8 mouse cellular contexts compared by ENCODE assay signal in genomic region chr4:126300916-126301583, GRCm38 (mm10). TPM values are rescaled to one million over a fixed set of nuclear protein-coding genes. Genes with fewer than 3 reads are reported as not detected.
DNase-seq lines count a peak whose midpoint lies in the region; ATAC-seq lines count a peak whose summit lies in the region.

No protein-coding gene starts in this region.

- peak overlapping the region; percentile 24 for H3K4me3 ChIP-seq in hindbrain, embryonic 14.5 days (replicated peaks; ENCODE audit: low read length)
- peak overlapping the region; percentile 24 for H3K4me3 ChIP-seq in midbrain, embryonic 16.5 days (ENCODE audit: low read depth, low read length)

- no peaks in the 10 kb centered on the region for H3K36me3 ChIP-seq in hindbrain, embryonic 14.5 days (replicated peaks; ENCODE audit: control insufficient read depth, insufficient read depth)
- H3K36me3 ChIP-seq in midbrain, embryonic 16.5 days (ENCODE audit: control insufficient read depth, insufficient read depth, low read length): no peaks in the 10 kb centered on the region

- WGBS in hindbrain, embryonic 14.5 days: under 1% methylated on average over 50 of the region's 50 CpGs
- 2% methylated on average over 48 of the region's 50 CpGs for WGBS in midbrain, embryonic 16.5 days

- H3K27me3 ChIP-seq in hindbrain, embryonic 14.5 days (ENCODE audit: control insufficient read depth, insufficient read depth, low read length): peaks cover 72% of the 10 kb centered on the region
- H3K27me3 ChIP-seq in midbrain, embryonic 16.5 days (ENCODE audit: control insufficient read depth, insufficient read depth, low read depth, low read length): peaks cover 49% of the 10 kb centered on the region

- ATAC-seq in common myeloid progenitor, adult 5-6 weeks (replicated peaks; ENCODE audit: low read depth, poor library complexity, severe bottlenecking): peak; percentile 5; the same call in 1 of the 2 replicates
- no peak for ATAC-seq in hindbrain, embryonic 14.5 days (ENCODE audit: low FRiP score)
- no peak for ATAC-seq in midbrain, embryonic 16.5 days
- no peak for ATAC-seq in megakaryocyte-erythroid progenitor cell, adult 5-6 weeks (replicated peaks; ENCODE audit: low FRiP score, low TSS enrichment, poor library complexity, severe bottlenecking)

- no peak overlapping the region for H3K27ac ChIP-seq in hindbrain, embryonic 14.5 days
- no peak overlapping the region for H3K27ac ChIP-seq in midbrain, embryonic 16.5 days (ENCODE audit: low read length)

- peaks cover 19% of the 10 kb centered on the region for H3K4me1 ChIP-seq in hindbrain, embryonic 14.5 days (replicated peaks; ENCODE audit: control insufficient read depth, insufficient read depth, low read length)
- peaks cover 18% of the 10 kb centered on the region for H3K4me1 ChIP-seq in midbrain, embryonic 16.5 days (ENCODE audit: control insufficient read depth, insufficient read depth, low read length)

- peak; percentile 36 for DNase-seq in kidney, postnatal 10 days
- no peak for DNase-seq in kidney, adult 18-20 months
- DNase-seq in hindbrain, embryonic 14.5 days (ENCODE audit: low spot score): no peak
- DNase-seq in spleen, adult 12 weeks (ENCODE audit: low spot score): no peak
- no peak for DNase-seq in spleen, postnatal 4 days (ENCODE audit: low spot score in 2 of 2)

- peak overlapping the region; percentile 40; the same call in 1 of the 2 replicates for H3K9ac ChIP-seq in hindbrain, embryonic 14.5 days
- peak overlapping the region; percentile 31; the same call in 1 of the 2 replicates for H3K9ac ChIP-seq in midbrain, embryonic 16.5 days (ENCODE audit: low read depth, low read length)

- H3K4me2 ChIP-seq in hindbrain, embryonic 14.5 days (replicated peaks): peak overlapping the region; percentile 44
- H3K4me2 ChIP-seq in midbrain, embryonic 16.5 days (ENCODE audit: low read length): peak overlapping the region; percentile 49

- no peaks in the 10 kb centered on the region for H3K9me3 ChIP-seq in hindbrain, embryonic 14.5 days (ENCODE audit: control insufficient read depth, low read length)
- H3K9me3 ChIP-seq in midbrain, embryonic 16.5 days (replicated peaks; ENCODE audit: control insufficient read depth, low read length, poor library complexity, severe bottlenecking): no peaks in the 10 kb centered on the region

RNA-seq across cellular contexts. Expression of gene Col8a2, which starts 14.5 kb away (rescaled TPM):
- not detected in 2 replicates for total RNA-seq in common myeloid progenitor, adult 5-6 weeks (2017)
- 8.1 and 9.9 TPM in 2 replicates for polyA plus RNA-seq in hindbrain, embryonic 14.5 days (2014; fragmentation: Nextera tagmentation; extraction: Ambion mirVana)
- polyA plus RNA-seq in midbrain, embryonic 16.5 days (2015; fragmentation: Nextera tagmentation; extraction: Ambion mirVana): 2.2 and 2.5 TPM in 2 replicates
- not detected in 2 replicates for total RNA-seq in megakaryocyte-erythroid progenitor cell, adult 5-6 weeks (2014; fragmentation: Nextera tagmentation)
- total RNA-seq in megakaryocyte-erythroid progenitor cell, adult 5-6 weeks (2017): not detected in 2 replicates

RNA-seq across cellular contexts. Expression of gene Adprhl2, which starts 20.5 kb away (rescaled TPM):
- total RNA-seq in common myeloid progenitor, adult 5-6 weeks (2017): 26.0 and 28.7 TPM in 2 replicates
- polyA plus RNA-seq in hindbrain, embryonic 14.5 days (2014; fragmentation: Nextera tagmentation; extraction: Ambion mirVana): 56.4 and 57.9 TPM in 2 replicates
- polyA plus RNA-seq in midbrain, embryonic 16.5 days (2015; fragmentation: Nextera tagmentation; extraction: Ambion mirVana): 83.9 and 87.5 TPM in 2 replicates
- total RNA-seq in megakaryocyte-erythroid progenitor cell, adult 5-6 weeks (2014; fragmentation: Nextera tagmentation): 30.8 and 33.7 TPM in 2 replicates
- total RNA-seq in megakaryocyte-erythroid progenitor cell, adult 5-6 weeks (2017): 22.9 and 28.5 TPM in 2 replicates

RNA-seq across cellular contexts. Expression of gene Tekt2, which starts 24.4 kb away (rescaled TPM):
- total RNA-seq in common myeloid progenitor, adult 5-6 weeks (2017): not detected in 2 replicates
- 7.2 and 8.2 TPM in 2 replicates for polyA plus RNA-seq in hindbrain, embryonic 14.5 days (2014; fragmentation: Nextera tagmentation; extraction: Ambion mirVana)
- 15.3 and 17.3 TPM in 2 replicates for polyA plus RNA-seq in midbrain, embryonic 16.5 days (2015; fragmentation: Nextera tagmentation; extraction: Ambion mirVana)
- total RNA-seq in megakaryocyte-erythroid progenitor cell, adult 5-6 weeks (2014; fragmentation: Nextera tagmentation): not detected in 2 replicates
- not detected in 2 replicates for total RNA-seq in megakaryocyte-erythroid progenitor cell, adult 5-6 weeks (2017)

RNA-seq across cellular contexts. Expression of gene Trappc3, which starts 38.9 kb away (rescaled TPM):
- total RNA-seq in common myeloid progenitor, adult 5-6 weeks (2017): 55.7 and 63.9 TPM in 2 replicates
- 40.7 and 45.9 TPM in 2 replicates for polyA plus RNA-seq in hindbrain, embryonic 14.5 days (2014; fragmentation: Nextera tagmentation; extraction: Ambion mirVana)
- 193 and 198 TPM in 2 replicates for polyA plus RNA-seq in midbrain, embryonic 16.5 days (2015; fragmentation: Nextera tagmentation; extraction: Ambion mirVana)
- total RNA-seq in megakaryocyte-erythroid progenitor cell, adult 5-6 weeks (2014; fragmentation: Nextera tagmentation): 40.1 and 43.2 TPM in 2 replicates
- total RNA-seq in megakaryocyte-erythroid progenitor cell, adult 5-6 weeks (2017): 55.9 and 81.1 TPM in 2 replicates

RNA-seq across cellular contexts. Expression of gene Map7d1, which starts 44.9 kb away (rescaled TPM):
- 13.0 and 32.3 TPM in 2 replicates for total RNA-seq in common myeloid progenitor, adult 5-6 weeks (2017)
- polyA plus RNA-seq in hindbrain, embryonic 14.5 days (2014; fragmentation: Nextera tagmentation; extraction: Ambion mirVana): 84.2 and 90.0 TPM in 2 replicates
- polyA plus RNA-seq in midbrain, embryonic 16.5 days (2015; fragmentation: Nextera tagmentation; extraction: Ambion mirVana): 66.1 and 68.2 TPM in 2 replicates
- total RNA-seq in megakaryocyte-erythroid progenitor cell, adult 5-6 weeks (2014; fragmentation: Nextera tagmentation): 6.4 and 8.0 TPM in 2 replicates
- 13.2 and 14.5 TPM in 2 replicates for total RNA-seq in megakaryocyte-erythroid progenitor cell, adult 5-6 weeks (2017)
